Mouse (Mus musculus): ENCODE data around the gene Comtd1. TPM values are rescaled to one million over a fixed set of nuclear protein-coding genes. Genes with fewer than 3 reads are reported as not detected.

The Comtd1 gene
- total and polyA plus RNA-seq, 2 experiments, result 4.1 to 8.6 TPM

- Histone ChIP-seq H3K27ac (replicated peaks; ENCODE audit: insufficient read depth, low read depth, low read length) (no peak overlapping the region), H3K4me1 (ENCODE audit: control insufficient read depth, insufficient read depth, low read length) (peaks cover 12% of the 10 kb centered on the region), H3K27me3 (ENCODE audit: control insufficient read depth, insufficient read depth, low read length) (no peaks in the 10 kb centered on the region), H3K4me3 (ENCODE audit: insufficient read depth, low read depth, low read length) (no peak overlapping the region), H3K9ac (ENCODE audit: low read depth, low read length) (no peak overlapping the region), H3K36me3 (ENCODE audit: control insufficient read depth, insufficient read depth, low read length) (no peaks in the 10 kb centered on the region), H3K79me2 (ENCODE audit: control insufficient read depth, insufficient read depth, low read length) (no peaks in the 10 kb centered on the region)
- TF ChIP-seq POLR2A (IDR thresholded peaks at IDR 0.05; ENCODE audit: extremely low read depth, insufficient read depth, low read length) (no peak), CTCF (IDR thresholded peaks at IDR 0.05; ENCODE audit: low read depth, low read length) (no peak)
- 75% methylated on average over 16 of the region's 16 CpGs for WGBS
- no peak for DNase-seq (ENCODE audit: extremely low read depth, low read depth, low spot score)
Measured at GRCm38 (mm10) chr14:21851996-21852791, 3.4 kb upstream of the Comtd1 start.

GRCm38 (mm10) chr14:21850419-21851127 is 1.8 kb upstream of the Comtd1 start:
- Histone ChIP-seq H3K4me3 (ENCODE audit: insufficient read depth, low read depth, low read length) (no peak overlapping the region), H3K27me3 (ENCODE audit: control insufficient read depth, insufficient read depth, low read length) (no peaks in the 10 kb centered on the region), H3K4me1 (ENCODE audit: control insufficient read depth, insufficient read depth, low read length) (peaks cover 15% of the 10 kb centered on the region), H3K27ac (replicated peaks; ENCODE audit: insufficient read depth, low read depth, low read length) (no peak overlapping the region), H3K36me3 (ENCODE audit: control insufficient read depth, insufficient read depth, low read length) (no peaks in the 10 kb centered on the region), H3K9ac (ENCODE audit: low read depth, low read length) (no peak overlapping the region), H3K79me2 (ENCODE audit: control insufficient read depth, insufficient read depth, low read length) (no peaks in the 10 kb centered on the region)
- no peak for DNase-seq (ENCODE audit: extremely low read depth, low read depth, low spot score)
- no peak for TF ChIP-seq POLR2A (IDR thresholded peaks at IDR 0.05; ENCODE audit: extremely low read depth, insufficient read depth, low read length)
- no peak for TF ChIP-seq CTCF (IDR thresholded peaks at IDR 0.05; ENCODE audit: low read depth, low read length)
- 85% methylated on average over 24 of the region's 24 CpGs for WGBS

- H3K79me2 ChIP-seq (ENCODE audit: control insufficient read depth, insufficient read depth, low read length), result no peaks in the 10 kb centered on the region
- H3K27ac ChIP-seq (replicated peaks; ENCODE audit: insufficient read depth, low read depth, low read length), result no peak overlapping the region
- H3K9ac ChIP-seq (ENCODE audit: low read depth, low read length), result no peak overlapping the region
- H3K4me1 ChIP-seq (ENCODE audit: control insufficient read depth, insufficient read depth, low read length), result peaks cover 15% of the 10 kb centered on the region
- no peak for TF ChIP-seq CTCF (IDR thresholded peaks at IDR 0.05; ENCODE audit: low read depth, low read length)
- no peak for TF ChIP-seq POLR2A (IDR thresholded peaks at IDR 0.05; ENCODE audit: extremely low read depth, insufficient read depth, low read length)
- WGBS, result 85% methylated on average over 13 of the region's 13 CpGs
- peaks cover 2% of the 10 kb centered on the region; the same call in 1 of the 2 replicates for H3K36me3 ChIP-seq (ENCODE audit: control insufficient read depth, insufficient read depth, low read length)
- H3K4me3 ChIP-seq (ENCODE audit: insufficient read depth, low read depth, low read length), result no peak overlapping the region
- H3K27me3 ChIP-seq (ENCODE audit: control insufficient read depth, insufficient read depth, low read length), result no peaks in the 10 kb centered on the region
- no peak for DNase-seq (ENCODE audit: extremely low read depth, low read depth, low spot score)
Measured at GRCm38 (mm10) chr14:21849524-21850418, 994 bp upstream of the Comtd1 start.

- TF ChIP-seq POLR2A (IDR thresholded peaks at IDR 0.05; ENCODE audit: extremely low read depth, insufficient read depth, low read length) (no peak), CTCF (IDR thresholded peaks at IDR 0.05; ENCODE audit: low read depth, low read length) (no peak)
- WGBS, result 12% methylated on average over 49 of the region's 50 CpGs
- Histone ChIP-seq H3K9ac (ENCODE audit: low read depth, low read length) (peak overlapping the region; percentile 65), H3K27me3 (ENCODE audit: control insufficient read depth, insufficient read depth, low read length) (no peaks in the 10 kb centered on the region), H3K36me3 (ENCODE audit: control insufficient read depth, insufficient read depth, low read length) (peaks cover 10% of the 10 kb centered on the region), H3K27ac (replicated peaks; ENCODE audit: insufficient read depth, low read depth, low read length) (no peak overlapping the region), H3K79me2 (ENCODE audit: control insufficient read depth, insufficient read depth, low read length) (no peaks in the 10 kb centered on the region), H3K4me1 (ENCODE audit: control insufficient read depth, insufficient read depth, low read length) (peaks cover 7% of the 10 kb centered on the region), H3K4me3 (ENCODE audit: insufficient read depth, low read depth, low read length) (peak overlapping the region; percentile 72; the same call in 1 of the 2 replicates)
- no peak for DNase-seq (ENCODE audit: extremely low read depth, low read depth, low spot score)
Measured at GRCm38 (mm10) chr14:21847381-21848165, 1.2 kb downstream of the Comtd1 start.

GRCm38 (mm10) chr14:21846827-21847380 is 1.9 kb downstream of the Comtd1 start:
- H3K27ac ChIP-seq (replicated peaks; ENCODE audit: insufficient read depth, low read depth, low read length), result no peak overlapping the region

More at GRCm38 (mm10) chr14:21846827-21847380, 1.9 kb downstream of the Comtd1 start:
- Histone ChIP-seq H3K4me3 (ENCODE audit: insufficient read depth, low read depth, low read length) (no peak overlapping the region), H3K36me3 (ENCODE audit: control insufficient read depth, insufficient read depth, low read length) (peaks cover 16% of the 10 kb centered on the region), H3K9ac (ENCODE audit: low read depth, low read length) (no peak overlapping the region), H3K79me2 (ENCODE audit: control insufficient read depth, insufficient read depth, low read length) (no peaks in the 10 kb centered on the region), H3K27me3 (ENCODE audit: control insufficient read depth, insufficient read depth, low read length) (no peaks in the 10 kb centered on the region), H3K4me1 (ENCODE audit: control insufficient read depth, insufficient read depth, low read length) (peaks cover 7% of the 10 kb centered on the region)
- 69% methylated on average over 10 of the region's 10 CpGs for WGBS
- no peak for DNase-seq (ENCODE audit: extremely low read depth, low read depth, low spot score)
- TF ChIP-seq POLR2A (IDR thresholded peaks at IDR 0.05; ENCODE audit: extremely low read depth, insufficient read depth, low read length), result no peak
- TF ChIP-seq CTCF (IDR thresholded peaks at IDR 0.05; ENCODE audit: low read depth, low read length), result no peak

All from liver, adult 2 months (tissue).